Mouse (Mus musculus) ES-Bruce4 (cell line): Measurements from ENCODE around the gene Gba.

Experiments used
- EP300 ChIP-seq: IDR thresholded peaks from 2 replicates; pipeline ENCODE4 v1.6.1; 2011; ENCODE audit warnings: low read depth, low read length; ENCODE audit not compliant: insufficient read depth
- POLR2A ChIP-seq: IDR thresholded peaks from one replicate; pipeline ENCODE4 v1.8.1; 2011; ENCODE audit warnings: low read length; ENCODE audit not compliant: insufficient read depth

GRCm38 (mm10) chr3:89236516-89236915, 33.8 kb downstream of the Gba start:
- TF ChIP-seq POLR2A (no peak), EP300 (no peak)
